Mouse (Mus musculus) embryo, embryonic 9.5 days (tissue): ENCODE measurements around the gene Fam110a.

Experiments
- DNase-seq: peaks from one replicate; pipeline ENCODE4 v3.0.0-alpha.2; 2017; ENCODE audit errors: extremely low spot score

Fam110a gene

GRCm38 (mm10) chr2:151970191-151971172, 9.5 kb downstream of the Fam110a start:
- peak; percentile 84 for DNase-seq

- no peak for DNase-seq
Observed at GRCm38 (mm10) chr2:151969396-151969795, 10.6 kb downstream of the Fam110a start.

- DNase-seq, result no peak
Observed at GRCm38 (mm10) chr2:151968986-151969385, 11.0 kb downstream of the Fam110a start.

GRCm38 (mm10) chr2:151968451-151968850, 11.6 kb downstream of the Fam110a start:
- no peak for DNase-seq

GRCm38 (mm10) chr2:151967792-151968191, 12.2 kb downstream of the Fam110a start:
- no peak for DNase-seq

- no peak for DNase-seq
Observed at GRCm38 (mm10) chr2:151967176-151967750, 12.8 kb downstream of the Fam110a start.

- no peak for DNase-seq
Observed at GRCm38 (mm10) chr2:151964052-151964451, 16.0 kb downstream of the Fam110a start.

GRCm38 (mm10) chr2:151963319-151963718, 16.7 kb downstream of the Fam110a start:
- DNase-seq, result no peak

GRCm38 (mm10) chr2:151962474-151962873, 17.5 kb downstream of the Fam110a start:
- DNase-seq, result no peak

- DNase-seq, result no peak
Observed at GRCm38 (mm10) chr2:151961284-151962196, 18.5 kb downstream of the Fam110a start.

- peak; percentile 64 for DNase-seq
Observed at GRCm38 (mm10) chr2:151959274-151959673, 20.7 kb downstream of the Fam110a start.

- no peak for DNase-seq
Observed at GRCm38 (mm10) chr2:151956500-151957137, 23.4 kb downstream of the Fam110a start.

- no peak for DNase-seq
Observed at GRCm38 (mm10) chr2:151953665-151954064, 26.4 kb downstream of the Fam110a start.

- DNase-seq, result no peak
Observed at GRCm38 (mm10) chr2:151949082-151949774, 30.8 kb downstream of the Fam110a start.

GRCm38 (mm10) chr2:151948311-151948710, 31.7 kb downstream of the Fam110a start:
- no peak for DNase-seq

GRCm38 (mm10) chr2:151947617-151948016, 32.4 kb downstream of the Fam110a start:
- no peak for DNase-seq

GRCm38 (mm10) chr2:151944106-151944505, 35.9 kb downstream of the Fam110a start:
- no peak for DNase-seq

GRCm38 (mm10) chr2:151941269-151941668, 38.8 kb downstream of the Fam110a start:
- no peak for DNase-seq

- no peak for DNase-seq
Observed at GRCm38 (mm10) chr2:151939651-151940420, 40.2 kb downstream of the Fam110a start.

- no peak for DNase-seq
Observed at GRCm38 (mm10) chr2:151938780-151939200, 41.2 kb downstream of the Fam110a start.
